Mouse (Mus musculus): ENCODE measurements around the gene Ptms. TPM values are rescaled to one million over a fixed set of nuclear protein-coding genes. Genes with fewer than 3 reads are reported as not detected.

Ptms gene
- total RNA-seq (2021), result 1,000 to 10,000 TPM in 1 of 2 experiments, 100 to 1,000 TPM in 1; 913 to 1,047 TPM

- peak; percentile 89 to 92 for DNase-seq (ENCODE audit: low spot score in 2 of 2)
- intact Hi-C loops (cut with DNase I), result loop anchor here (5.0 kb wide), 2 partner anchors 87 to 167 kb away; partner anchors contain the start of gene Zfp384
Observed at GRCm38 (mm10) chr6:124919695-124920317, at the start of gene Ptms. Gene Ptms (minus strand): TSS chr6:124920103.

DNA sequence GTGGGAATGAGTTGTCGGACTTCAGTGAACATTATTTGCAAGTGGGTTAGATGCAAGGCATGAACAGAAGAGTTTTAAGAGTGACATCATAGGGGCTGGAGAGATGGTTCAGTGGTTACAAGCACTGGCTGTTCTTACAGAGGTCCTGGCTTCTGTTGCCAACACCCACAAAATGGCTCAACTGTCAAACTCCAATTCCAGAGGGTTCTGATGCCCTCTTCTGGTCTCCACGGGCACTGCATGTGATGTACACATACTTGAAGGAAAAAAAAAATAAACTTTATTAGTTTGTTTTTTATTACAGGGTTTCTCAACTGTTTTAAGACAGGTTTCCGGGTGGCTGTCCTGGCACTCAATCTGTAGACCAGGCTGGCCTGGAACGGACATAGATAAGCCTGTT lies 47.9 kb upstream of the Ptms start:
- intact Hi-C loops (cut with DNase I), result no loop called here
- no peak for DNase-seq (ENCODE audit: low spot score in 2 of 2)

DNA sequence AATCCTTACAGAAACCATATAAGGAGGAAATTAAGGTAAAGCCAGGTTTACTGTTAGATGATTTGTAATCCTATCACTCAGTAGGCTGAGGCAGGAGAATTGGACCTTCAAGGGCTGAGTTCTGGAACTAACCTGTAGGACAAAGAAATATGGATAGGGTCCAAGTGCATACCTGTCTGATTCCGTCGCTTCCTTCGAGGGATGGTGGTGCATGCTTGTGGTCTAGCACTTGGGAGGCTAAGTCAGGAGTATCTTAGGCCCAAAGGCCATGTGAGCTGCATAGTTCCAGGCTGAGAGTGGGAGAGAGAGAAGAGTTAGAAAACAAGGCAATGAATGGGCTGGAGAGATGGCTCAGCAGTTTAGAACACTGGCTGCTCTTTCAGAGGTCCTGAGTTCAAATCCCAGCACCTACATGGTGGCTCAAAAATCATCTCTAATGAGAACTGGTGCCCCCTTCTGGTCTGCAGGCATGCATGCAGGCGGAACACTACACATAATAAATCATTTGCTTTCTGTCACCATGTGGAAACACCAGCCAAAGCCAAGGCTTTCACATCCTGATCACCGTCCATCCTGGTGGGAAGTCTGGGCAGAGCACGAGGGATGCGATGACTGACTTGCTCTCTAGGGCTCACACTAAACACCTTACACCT lies 46.7 kb upstream of the Ptms start:
- no peak for DNase-seq (ENCODE audit: low spot score in 2 of 2)
- intact Hi-C loops (cut with DNase I), result no loop called here

DNA sequence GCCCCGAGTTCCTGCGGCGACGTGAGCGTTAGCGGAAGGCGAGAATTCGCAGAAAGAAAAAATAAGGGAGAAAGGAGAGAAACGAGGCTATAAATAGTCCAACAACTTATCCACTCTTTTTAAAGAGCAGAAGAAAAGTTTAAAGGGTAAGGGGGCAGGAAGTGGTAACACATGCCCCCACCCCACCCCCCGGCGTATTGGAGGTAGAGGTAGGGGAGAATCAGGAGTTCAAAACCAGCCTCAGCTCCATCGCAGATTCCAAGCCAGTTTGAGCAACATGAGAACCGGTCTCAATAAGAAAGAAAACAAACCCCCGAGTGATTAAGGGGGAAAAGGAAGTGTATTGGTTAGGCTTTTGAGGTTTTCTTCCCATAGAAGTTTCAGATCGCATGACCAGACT lies 45.8 kb upstream of the Ptms start:
- no peak for DNase-seq (ENCODE audit: low spot score in 2 of 2)
- intact Hi-C loops (cut with DNase I), result no loop called here

DNA sequence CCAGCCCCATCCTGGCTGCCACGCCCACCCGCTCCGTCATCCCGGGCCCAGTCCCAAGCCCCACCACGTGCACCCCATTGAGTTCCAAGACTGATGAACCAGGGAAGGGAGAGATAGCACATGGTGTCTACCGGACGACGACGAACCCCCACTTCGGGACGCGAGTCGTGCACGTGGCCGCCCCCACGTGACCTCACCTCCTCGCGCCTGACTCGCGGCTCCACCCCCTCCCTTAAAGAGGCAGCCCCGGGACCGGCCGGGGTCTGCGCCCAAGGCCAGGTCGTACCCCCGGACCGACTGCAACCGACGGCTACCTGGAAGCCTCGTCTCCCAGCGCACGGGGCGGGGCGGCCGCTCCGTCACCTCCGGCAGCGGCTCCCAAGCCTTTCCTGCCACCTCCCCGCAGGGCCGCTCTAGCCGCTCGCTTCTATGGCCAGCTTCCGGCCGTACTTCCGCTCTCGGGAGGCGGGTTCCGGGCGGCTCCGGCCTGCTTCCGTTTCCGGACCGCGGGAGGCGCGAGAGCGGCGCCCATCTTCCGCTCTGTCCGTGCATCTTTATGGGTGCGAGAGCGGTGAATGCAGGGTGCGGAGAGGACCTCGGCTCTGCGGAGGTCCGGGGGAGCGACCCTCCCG lies 45.3 kb upstream of the Ptms start, which contains the start of gene Cops7a:
Gene Cops7a, minus strand, starts transcription at position 451 of the 632 bp plus-strand sequence.
- intact Hi-C loops (cut with DNase I), result no loop called here

DNA sequence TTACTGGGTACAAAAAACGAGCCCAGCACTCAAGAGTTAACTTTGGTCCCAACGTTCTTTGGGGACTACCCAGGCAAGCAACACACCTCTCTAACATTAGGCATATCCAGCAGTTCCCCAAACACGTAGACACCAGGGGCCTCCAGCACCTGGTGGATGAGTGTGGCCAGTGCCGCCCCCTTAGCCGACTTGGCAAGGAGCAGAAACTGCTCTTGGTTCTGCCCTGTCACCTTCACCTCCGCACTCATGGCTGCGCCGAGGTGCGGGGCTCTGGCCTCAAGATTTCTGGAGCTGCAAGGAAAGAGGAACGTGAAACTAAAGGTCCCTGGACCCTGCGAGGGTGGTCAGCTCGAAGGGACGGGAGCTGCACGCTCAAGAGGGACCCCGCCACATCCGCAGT lies 44.7 kb upstream of the Ptms start:
- no peak for DNase-seq (ENCODE audit: low spot score in 2 of 2)
- intact Hi-C loops (cut with DNase I), result no loop called here

More for the DNA sequence above, 45.3 kb upstream of the Ptms start, which contains the start of gene Cops7a:
- DNase-seq (ENCODE audit: low spot score in 2 of 2), result peak; percentile 96 to 98

- intact Hi-C loops (cut with DNase I), result no loop called here
- no peak for DNase-seq (ENCODE audit: low spot score in 2 of 2)
Observed at GRCm38 (mm10) chr6:124961021-124961420, 41.1 kb upstream of the Ptms start.

DNA sequence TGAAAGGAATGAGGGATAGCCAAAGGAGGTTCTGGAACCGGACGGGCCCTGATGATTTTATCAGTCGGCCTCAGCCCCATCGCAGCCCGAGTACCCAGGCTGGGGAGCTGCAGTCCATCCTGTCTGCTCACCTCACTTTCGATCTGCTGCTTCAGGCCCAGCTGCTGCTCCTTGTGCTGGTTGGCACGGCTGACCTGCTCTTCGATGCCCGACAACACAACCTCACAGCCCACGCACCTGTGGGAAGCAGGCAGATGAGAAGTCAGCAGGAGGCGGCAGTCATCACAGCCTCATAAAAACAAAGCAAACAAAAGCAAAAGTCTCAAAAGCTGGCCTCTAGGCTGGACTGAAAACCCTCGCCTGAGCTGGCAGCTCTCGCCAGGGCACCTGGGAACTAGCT lies 40.1 kb upstream of the Ptms start:
- no peak for DNase-seq (ENCODE audit: low spot score in 2 of 2)
- intact Hi-C loops (cut with DNase I), result no loop called here

DNA sequence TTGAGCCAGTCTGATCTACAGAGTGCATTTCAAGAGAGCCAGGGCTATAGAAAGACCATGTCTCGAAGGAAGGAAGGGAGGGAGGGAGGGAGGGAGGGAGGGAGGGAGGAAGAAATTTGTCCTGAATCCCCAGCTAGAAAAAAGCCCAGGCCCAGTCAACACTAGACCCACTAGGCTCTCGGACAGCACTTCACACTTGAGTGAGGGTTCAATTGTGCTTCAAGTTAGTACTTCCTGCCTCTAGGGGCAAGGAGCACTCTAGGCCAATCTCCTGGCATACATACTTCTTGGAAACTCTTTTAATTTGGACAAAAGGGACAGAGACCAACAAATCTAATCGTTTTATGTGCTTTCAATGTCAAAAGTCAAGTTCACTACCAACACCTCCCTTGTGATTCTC lies 38.2 kb upstream of the Ptms start:
- intact Hi-C loops (cut with DNase I), result no loop called here
- DNase-seq (ENCODE audit: low spot score in 2 of 2), result no peak

DNA sequence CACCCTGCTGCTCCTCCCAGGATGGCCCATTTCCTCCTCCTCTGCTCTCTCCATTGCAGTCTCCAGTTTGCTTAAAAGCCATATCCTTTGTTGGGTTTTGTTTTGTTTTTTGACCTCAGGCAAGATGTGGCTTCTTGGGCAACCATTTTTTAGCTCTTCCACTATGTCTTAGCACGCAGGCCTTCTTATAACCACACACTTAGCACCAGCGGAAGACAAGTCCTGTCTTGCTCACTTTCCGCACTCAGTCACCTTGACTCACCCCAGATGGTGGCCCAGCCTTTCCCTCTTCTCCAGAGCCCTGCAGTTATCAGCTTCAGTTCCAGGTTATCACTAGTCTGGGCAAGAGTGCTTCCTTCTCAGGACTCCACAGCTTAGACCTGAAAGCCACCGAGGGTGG lies 35.3 kb upstream of the Ptms start:
- no peak for DNase-seq (ENCODE audit: low spot score in 2 of 2)
- intact Hi-C loops (cut with DNase I), result no loop called here

GRCm38 (mm10) chr6:124953991-124954715 lies 34.2 kb upstream of the Ptms start:
- intact Hi-C loops (cut with DNase I), result no loop called here

GRCm38 (mm10) chr6:124943526-124943925 lies 23.6 kb upstream of the Ptms start:
- DNase-seq (ENCODE audit: low spot score in 2 of 2), result no peak
- intact Hi-C loops (cut with DNase I), result no loop called here

More at GRCm38 (mm10) chr6:124953991-124954715, 34.2 kb upstream of the Ptms start:
- DNase-seq (ENCODE audit: low spot score in 2 of 2), result no peak

GRCm38 (mm10) chr6:124941679-124942078 lies 21.8 kb upstream of the Ptms start:
- intact Hi-C loops (cut with DNase I), result no loop called here
- DNase-seq (ENCODE audit: low spot score in 2 of 2), result no peak

- no peak for DNase-seq (ENCODE audit: low spot score in 2 of 2)
- intact Hi-C loops (cut with DNase I), result no loop called here
Observed at GRCm38 (mm10) chr6:124938554-124938953, 18.7 kb upstream of the Ptms start.

DNA sequence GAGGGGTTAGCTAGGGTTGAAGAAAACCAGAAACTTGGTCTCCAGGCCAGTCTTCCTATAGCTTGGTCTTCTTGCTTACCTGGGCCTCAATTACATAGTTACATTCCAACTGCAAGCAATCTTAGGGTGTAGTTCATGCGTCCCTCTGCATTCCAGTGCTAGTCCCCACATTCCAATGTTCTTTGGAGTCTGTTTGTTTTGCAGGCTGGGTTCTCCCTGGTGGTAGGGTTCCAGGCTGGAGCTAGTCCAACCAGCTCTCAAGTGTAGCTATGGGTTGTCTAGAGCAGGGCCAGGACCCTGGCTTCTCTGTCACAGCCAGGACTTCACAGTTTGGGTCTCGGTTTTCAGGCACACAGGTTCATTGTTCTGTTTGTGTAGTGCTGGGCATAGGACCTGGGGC lies 17.6 kb upstream of the Ptms start:
- intact Hi-C loops (cut with DNase I), result no loop called here
- DNase-seq (ENCODE audit: low spot score in 2 of 2), result no peak

DNA sequence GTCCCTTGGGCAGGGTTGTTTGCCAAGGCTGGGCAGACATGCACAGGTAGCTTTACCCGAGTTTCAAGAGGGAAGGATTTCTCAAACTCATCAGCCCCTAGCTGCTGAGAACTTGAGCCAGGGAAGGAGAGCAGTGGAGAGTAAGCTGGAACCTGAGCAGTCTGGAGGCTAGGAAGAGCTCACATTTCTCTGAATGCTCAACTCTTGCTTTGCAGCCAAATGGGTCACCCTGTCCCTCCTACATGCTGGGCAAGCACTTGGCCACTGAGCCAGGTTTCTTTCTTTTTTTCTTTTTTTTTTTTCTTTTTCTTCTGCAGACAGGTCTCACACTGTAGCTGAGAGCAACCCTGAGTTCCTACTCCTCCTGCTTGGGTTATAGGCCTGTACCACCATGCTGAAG lies 16.8 kb upstream of the Ptms start:
- intact Hi-C loops (cut with DNase I), result no loop called here

DNA sequence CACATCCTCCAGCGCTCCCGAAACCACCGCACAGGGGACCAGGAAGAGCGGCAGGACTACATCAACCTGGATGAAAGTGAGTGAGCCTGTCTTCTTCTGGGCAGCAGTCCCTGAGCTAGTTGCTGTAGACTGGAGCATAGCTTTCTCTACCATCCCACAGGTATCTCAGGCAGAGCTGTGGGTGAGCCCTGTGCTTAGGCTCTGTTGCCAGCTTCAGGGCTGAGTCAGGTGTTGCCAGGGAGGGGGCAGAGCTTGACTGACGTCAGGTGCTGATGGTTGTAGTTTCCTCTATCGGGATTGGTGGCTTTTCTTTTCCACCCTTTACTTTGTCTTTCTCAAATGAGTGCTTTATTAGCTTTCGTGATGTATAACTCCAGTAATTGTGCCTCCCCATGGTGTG lies 14.8 kb upstream of the Ptms start:
- intact Hi-C loops (cut with DNase I), result loop anchor here (5.0 kb wide), 1 partner anchor 148 kb away; no protein-coding TSS in a partner anchor
- no peak for DNase-seq (ENCODE audit: low spot score in 2 of 2)

More for the DNA sequence above, 16.8 kb upstream of the Ptms start:
- DNase-seq (ENCODE audit: low spot score in 2 of 2), result no peak

GRCm38 (mm10) chr6:124933127-124933526 lies 13.2 kb upstream of the Ptms start:
- no peak for DNase-seq (ENCODE audit: low spot score in 2 of 2)
- intact Hi-C loops (cut with DNase I), result loop anchor here (5.0 kb wide), 1 partner anchor 149 kb away; no protein-coding TSS in a partner anchor

DNA sequence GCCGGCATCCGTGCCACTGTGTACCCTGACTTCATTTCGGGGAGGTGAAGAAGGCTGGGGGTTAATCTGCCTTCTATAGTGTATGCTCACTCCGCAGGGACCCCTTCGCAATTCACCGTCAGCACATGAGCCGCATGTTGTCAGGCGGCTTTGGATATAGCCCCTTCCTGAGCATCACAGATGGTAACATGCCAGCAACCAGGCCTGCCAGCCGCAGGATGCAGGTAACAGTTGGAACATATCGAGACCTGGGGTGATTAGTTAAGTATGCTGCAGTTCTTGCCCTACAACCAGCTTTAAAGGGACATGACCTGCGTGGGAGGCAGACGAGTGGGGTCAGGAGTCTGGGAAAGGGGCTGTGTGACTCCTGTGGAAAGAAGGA lies 12.4 kb upstream of the Ptms start:
- no peak for DNase-seq (ENCODE audit: low spot score in 2 of 2)
- intact Hi-C loops (cut with DNase I), result loop anchor here (5.0 kb wide), 1 partner anchor 150 kb away; no protein-coding TSS in a partner anchor

Measured in left cerebral cortex, postnatal 36 days (tissue).